Mouse (Mus musculus) right cerebral cortex, postnatal 10 days (tissue): ENCODE results near the gene Farsa.
"Not testable (repeated sequence)": the region's sequence is repeated elsewhere in the genome, so short reads cannot be mapped to it uniquely, and the experiment has no call there.

Experiments
- DNase-seq, 2 experiments: peaks; one replicate each; pipeline ENCODE4 v3.0.0; 2021; ENCODE audit warnings: low spot score in 2 of 2

Farsa gene

DNA sequence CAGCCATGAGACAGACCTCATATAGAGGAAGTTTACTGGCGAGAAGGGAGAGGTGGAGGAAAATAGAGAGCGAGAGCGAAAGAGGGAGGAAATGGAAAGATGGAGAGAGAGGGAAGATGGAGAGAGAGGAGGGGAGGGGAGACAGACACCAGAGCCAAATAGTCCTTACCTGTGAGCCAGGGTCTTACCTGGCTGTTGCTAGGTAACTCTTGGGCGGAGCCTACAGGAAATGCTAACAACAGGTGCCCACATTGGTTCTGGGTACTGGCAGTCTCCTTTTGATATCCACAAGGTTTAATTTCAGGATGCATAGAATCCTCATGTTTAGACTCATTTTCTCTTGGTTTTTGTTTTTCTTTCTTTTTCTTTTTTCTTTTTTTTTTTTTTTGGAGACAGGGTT, 16.2 kb downstream of the Farsa start:
- DNase-seq, result no peak

DNA sequence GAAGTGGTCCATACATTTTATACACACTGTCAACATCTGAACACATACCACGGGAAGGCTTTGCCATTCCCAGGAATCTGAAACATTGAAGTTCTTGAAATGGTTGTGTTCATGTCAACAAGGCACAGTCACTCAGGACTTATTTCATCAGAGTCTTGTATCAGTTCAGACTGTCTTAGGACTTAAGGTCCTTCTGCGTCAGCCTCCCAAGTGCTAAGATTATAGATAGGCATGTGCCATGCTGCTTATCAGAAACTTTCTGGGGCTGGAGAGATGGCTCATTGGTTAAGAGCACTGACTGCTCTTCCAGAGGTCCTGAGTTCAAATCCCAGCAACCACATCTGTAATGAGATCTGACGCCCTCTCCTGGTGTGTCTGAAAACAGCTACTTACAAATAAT, 17.6 kb downstream of the Farsa start:
- DNase-seq, result no peak

DNA sequence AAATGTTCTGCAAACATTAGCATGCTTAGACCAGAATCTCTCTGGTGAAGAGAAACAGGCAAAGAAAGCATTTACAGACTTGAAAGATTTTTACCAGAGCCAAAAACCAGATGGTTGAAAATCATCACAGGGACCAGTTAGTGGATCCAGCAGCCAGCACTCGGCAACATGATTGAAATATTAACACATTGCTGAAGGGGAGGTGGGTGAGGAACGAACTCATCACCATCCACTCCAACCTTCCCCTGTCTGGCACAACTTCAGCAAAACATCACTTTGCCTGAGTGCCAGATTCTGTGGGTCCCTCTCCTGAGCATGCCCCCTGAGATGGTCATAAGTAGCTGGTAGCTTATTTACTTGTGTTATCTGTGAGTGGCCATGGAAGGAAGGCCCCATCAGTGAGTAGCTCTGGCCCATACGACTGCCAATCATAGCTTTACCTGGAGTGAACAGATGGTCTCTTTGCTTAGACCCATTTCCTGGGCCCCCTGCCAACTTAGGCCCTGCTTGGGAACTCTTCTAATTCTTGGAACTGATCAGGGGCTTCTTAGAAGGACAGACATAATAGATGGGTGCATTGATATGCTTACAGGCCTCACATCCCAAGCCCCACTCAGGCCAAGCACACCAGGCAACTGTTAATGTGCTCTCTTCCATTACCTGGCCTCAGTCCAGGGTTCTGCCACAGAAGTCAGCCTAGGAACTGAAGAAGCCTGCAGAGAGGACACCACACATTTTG, 20.7 kb downstream of the Farsa start:
- DNase-seq, result no peak

DNA sequence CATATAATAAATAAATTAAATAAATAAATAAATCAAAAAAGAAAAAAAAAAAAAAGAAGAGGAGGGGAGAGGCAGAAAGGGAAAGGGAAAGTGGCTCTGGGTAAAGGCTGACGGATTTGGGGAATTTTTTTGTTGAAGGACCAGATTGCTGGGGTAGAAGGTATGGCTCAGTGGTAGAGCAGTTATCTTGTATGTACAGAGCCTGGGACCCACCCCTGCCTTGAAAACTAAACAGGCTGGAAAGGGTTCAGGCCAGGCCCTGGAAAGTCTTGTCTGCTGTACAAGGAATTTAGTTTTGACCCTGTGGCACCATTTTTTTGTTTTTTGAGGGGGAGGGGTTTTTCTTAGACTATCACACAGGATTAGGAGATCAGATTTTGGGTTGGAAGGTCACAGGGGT, 22.1 kb downstream of the Farsa start:
- no peak for DNase-seq

DNA sequence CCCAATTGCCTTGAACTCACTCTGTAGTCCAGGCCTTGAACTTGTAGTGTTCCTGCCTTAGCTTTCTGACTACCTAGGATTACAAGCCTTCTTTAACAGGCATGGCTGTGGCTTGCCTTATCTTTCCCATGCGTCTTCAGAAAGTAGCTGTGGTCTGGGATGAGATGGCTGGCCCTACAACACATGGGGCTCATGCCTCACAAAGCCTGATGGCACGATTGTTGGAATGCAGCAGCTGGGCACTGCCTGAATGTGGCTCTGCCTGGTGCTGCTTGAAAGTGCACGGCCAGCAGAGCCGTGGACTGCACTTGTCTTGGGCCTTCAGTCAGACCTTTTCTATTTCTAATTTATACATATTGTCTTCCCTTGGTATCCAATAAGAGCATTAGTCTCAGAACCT, 27.9 kb downstream of the Farsa start:
- no peak for DNase-seq

DNA sequence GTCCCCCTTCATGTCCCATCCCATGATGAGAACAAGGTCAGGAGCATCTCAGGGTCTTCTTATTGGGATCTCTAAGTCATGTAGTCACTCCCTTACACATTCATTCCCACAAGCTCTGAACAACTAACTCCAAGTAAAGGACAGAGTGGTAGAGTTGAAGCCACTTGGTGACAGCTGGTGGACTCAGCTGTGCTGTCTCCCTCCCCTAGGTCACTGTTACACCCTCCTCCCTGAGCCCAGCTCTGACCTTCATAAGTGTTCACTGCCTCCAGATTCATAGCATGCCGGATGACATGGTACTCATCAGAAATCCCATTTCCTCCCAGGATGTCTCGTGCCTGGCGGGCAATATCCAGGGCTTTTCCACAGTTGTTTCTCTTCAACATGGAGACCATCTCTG, 31.5 kb downstream of the Farsa start:
- DNase-seq, result no peak

DNA sequence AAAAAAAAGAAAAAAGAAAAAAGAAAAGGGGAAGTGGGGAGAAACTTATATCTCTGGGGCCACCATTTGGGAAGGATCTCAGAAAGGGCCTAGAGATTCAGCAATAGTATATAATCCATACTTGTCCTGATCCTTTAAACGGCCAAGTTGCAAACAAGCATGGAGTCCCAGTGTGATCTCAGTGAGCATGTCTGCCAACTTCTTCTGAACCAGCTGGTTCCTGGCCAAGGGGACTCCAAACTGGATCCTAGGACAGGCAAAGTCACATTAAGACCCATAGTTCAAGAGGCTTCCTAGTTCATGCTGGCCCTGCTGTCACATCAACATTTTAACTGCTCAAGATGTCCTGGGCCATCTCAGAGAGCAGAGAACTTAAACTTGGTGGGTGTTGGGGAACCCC, 32.4 kb downstream of the Farsa start:
- DNase-seq, result no peak

DNA sequence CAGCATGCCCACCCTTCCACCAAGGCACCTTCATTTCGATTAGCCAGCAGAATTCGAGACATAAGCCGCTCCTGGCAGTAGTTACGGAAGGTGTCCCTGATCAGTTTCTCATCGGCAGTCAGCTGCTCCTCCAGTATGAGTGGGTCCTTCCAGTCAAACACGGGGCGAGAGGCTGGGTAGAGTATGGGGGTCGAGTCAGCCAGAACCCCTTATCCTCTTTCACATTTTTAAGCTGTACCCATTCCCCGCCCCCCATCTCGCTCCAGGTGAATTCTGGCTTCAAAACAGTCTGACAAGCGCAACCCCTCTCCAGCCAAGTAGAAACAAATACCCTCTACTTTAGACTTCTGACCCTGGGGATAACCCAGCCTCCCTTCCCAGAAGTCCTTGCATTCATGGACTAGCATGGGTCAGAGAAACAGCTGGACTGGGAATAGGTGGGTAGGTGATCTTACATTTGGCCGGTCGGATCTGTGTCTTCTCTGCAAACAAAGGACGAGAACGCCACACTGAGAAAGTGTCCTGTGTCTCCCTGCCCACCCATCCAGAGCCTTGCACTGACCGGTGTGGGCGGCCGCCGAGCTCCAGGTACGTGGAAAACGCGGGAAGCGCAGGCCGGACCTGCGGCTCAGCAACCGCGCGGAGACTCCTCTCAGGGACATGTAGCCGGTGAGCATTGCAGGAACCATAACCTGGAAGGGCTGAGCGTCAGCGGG, 36.4 kb downstream of the Farsa start:
- DNase-seq, result no peak

DNA sequence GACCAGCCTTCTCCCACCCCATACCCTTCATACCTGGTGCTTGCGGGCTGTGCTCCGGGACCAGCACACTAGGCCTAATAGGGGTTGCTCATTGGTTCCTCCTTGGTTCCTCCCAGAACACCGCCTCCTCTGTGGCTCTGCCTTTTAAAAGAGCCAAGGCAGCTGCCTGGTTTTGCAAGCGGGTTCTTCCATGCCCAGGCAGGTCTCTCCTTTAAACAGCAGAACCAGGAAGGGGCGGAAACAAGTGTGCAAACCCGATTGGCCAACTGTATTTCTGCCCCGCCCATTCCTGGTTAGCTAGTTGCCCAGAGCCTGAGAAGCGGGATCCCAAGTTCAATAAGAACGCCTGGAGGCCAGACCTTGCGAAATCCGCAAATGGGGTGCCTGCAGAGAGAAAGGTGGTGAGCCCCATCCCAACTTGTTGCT, 36.9 kb downstream of the Farsa start, which contains the start of gene Gcdh:
Gene Gcdh, minus strand, starts transcription at position 213 of the 426 bp plus-strand sequence.
- peak; percentile 95 to 97 for DNase-seq

DNA sequence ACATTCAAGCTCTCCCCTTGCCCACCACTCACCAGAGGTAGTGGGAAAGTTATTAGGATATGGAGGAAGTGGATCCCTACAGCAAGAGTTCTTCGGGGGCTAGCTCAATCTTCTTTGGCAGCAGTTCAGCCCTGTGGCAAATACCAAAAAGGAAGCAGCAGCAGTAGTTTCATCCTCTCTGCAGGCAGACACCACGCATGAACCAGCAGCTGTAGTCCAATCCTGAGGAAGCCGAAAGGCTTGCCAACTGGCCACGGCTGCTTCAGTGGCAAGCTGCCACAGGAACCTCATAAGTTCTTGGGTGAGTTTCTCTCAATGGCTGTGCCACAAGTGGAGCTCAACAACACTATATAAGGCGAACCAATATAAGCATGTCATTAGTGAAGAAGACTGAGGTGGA, 39.2 kb downstream of the Farsa start:
- DNase-seq, result no peak

DNA sequence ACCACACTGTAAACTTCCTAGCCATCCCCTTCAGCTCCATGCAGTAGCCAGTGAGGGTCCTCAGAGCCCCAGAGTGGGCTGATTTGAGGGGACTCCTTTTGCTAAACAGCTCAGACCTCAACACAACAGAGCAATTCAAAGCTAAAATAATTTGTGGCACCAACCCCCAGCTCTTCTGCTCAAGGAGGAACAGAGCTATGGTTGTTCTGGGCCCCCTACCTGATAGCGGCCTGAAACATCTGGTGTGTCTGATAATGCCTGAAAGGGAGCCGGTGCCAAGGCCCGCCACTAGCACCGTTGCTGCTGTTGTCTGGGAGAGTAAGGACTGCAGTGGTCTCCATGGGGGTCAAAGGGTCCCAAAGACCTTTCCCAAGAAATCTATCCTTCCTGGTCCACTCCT, 44.3 kb downstream of the Farsa start:
- DNase-seq, result no peak

DNA sequence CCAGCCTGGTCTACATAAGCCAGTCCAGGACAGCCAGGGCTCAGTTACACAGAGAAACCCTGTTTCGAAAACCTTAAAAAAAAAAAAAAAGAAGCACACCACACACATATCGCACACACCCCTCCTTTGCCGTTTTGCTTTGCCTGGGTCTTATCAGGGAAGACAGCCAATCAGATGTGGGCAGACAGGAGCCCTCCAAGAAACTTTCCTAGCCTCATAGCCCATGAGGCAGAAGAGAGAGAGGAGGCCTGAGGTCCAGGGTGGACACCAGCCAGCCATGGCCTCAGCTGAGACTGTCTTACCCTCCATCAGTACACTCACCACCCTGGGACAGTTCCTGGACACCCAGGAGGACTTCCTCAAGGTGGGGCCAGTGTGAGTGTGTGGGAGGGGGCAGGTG, 45.0 kb downstream of the Farsa start, which contains the start of gene Klf1:
Gene Klf1, plus strand, starts transcription at position 177 of the 400 bp plus-strand sequence.
- DNase-seq, result no peak

DNA sequence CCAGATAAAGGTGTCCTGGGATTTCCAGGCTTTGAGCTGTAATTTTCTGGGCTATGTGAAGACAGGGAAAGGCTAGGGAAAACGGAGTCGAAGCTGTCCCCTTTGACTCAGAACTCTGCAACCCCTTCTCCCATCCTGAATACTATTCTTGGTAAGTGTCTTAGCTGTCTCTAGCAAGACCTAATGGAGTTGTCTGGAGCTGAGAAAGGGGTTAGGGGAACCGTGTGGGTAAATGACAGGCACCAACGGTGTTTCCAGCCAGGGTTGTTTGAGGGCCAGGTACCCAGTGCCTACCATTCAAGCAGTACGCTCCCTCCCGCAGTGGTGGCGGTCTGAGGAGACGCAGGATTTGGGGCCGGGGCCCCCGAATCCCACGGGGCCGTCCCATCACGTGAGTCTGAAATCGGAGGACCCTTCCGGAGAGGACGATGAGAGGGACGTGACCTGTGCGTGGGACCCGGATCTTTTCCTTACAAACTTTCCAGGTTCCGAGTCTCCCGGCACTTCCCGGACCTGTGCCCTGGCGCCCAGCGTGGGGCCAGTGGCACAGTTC, 45.7 kb downstream of the Farsa start:
- DNase-seq, result no peak

DNA sequence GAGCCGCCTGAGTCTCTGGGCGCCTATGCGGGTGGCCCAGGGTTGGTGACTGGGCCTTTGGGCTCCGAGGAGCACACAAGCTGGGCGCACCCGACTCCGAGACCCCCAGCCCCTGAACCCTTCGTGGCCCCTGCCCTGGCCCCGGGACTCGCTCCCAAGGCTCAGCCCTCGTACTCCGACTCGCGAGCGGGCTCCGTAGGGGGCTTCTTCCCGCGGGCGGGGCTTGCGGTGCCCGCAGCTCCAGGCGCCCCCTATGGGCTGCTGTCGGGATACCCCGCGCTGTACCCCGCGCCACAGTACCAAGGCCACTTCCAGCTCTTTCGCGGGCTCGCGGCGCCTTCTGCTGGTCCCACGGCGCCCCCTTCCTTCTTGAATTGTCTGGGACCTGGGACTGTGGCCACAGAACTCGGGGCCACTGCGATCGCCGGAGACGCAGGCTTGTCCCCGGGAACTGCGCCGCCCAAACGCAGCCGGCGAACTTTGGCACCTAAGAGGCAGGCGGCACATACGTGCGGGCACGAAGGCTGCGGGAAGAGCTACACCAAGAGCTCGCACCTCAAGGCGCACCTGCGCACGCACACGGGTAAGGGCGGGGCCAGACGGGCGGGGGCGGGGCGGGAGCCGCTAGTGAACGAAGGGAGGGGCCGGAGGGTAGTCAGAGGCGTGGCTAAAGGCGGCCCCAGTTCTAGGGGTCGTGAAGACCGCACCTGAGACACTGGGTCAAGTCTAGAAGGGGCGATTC, 46.3 kb downstream of the Farsa start:
- peak; percentile 91 for DNase-seq

DNA sequence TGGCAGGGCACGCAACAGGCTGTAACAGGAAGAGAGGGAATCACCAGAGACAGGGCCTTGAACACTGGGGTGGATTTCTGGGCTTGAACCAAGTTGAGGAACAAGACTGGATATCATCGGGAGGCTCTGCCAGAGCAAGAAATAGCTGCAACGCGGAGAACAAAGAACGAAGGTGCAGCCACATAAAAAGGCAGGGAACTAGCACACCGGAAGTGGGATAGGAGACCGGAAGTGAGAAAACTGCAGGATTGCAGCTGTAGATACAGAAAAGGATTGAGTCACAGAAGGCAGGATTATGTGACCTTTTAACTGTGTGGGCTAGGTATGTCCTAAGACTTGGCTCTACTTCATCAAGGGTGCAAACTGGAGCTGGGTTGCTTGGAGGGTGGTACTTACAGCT, 47.6 kb downstream of the Farsa start:
- DNase-seq, result no peak

DNA sequence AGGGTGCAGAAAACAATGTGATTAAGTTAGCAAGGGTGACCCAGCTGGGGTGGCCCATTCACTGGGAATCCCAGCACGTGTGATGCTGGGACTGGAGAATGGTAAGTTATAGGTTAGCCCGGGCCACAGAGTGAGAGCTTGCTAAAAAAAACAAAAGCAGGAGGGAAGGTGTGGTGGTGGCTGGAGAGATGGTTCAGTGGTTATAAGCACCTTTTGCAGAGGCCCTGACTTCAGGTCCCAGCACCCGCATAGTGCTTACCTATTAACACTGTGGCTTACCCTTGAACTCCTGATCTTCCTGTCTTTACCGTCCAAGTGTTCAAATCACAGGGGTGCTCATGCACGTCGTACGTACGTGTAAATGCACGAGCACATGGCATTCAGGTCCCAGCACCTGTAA, 50.2 kb downstream of the Farsa start:
- DNase-seq, result no peak

DNA sequence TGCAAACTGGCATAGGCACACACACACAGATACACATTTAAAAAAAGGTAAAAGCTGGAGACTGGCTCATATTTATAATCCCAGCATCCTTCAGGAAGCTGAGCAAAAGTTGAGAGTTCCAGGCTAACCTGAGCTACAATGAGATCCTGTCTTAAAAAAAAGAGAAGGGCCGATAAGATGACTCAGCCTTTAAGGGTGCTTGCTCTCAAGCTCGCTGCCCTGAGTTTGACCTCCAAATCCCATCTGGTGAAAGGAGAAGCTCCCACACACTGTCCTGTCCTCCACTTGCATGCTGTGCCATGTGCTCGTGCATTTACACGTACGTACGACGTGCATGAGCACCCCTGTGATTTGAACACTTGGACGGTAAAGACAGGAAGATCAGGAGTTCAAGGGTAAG, 50.7 kb downstream of the Farsa start:
- no peak for DNase-seq

DNA sequence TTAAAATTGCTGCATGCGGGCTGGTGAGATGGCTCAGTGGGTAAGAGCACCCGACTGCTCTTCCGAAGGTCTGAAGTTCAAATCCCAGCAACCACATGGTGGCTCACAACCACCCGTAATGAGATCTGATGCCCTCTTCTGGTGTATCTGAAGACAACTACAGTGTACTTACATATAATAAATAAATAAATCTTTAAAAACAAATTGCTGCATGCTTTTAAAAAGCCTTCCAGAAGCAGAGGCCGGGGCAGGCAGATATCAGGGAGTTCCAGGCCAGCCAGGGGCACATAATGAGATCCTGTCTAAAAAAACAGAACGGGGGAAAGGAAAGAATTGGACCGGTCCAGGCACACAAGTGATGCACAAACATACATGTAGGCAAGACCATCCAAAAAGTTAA, 51.2 kb downstream of the Farsa start:
- not testable (repeated sequence) for DNase-seq

DNA sequence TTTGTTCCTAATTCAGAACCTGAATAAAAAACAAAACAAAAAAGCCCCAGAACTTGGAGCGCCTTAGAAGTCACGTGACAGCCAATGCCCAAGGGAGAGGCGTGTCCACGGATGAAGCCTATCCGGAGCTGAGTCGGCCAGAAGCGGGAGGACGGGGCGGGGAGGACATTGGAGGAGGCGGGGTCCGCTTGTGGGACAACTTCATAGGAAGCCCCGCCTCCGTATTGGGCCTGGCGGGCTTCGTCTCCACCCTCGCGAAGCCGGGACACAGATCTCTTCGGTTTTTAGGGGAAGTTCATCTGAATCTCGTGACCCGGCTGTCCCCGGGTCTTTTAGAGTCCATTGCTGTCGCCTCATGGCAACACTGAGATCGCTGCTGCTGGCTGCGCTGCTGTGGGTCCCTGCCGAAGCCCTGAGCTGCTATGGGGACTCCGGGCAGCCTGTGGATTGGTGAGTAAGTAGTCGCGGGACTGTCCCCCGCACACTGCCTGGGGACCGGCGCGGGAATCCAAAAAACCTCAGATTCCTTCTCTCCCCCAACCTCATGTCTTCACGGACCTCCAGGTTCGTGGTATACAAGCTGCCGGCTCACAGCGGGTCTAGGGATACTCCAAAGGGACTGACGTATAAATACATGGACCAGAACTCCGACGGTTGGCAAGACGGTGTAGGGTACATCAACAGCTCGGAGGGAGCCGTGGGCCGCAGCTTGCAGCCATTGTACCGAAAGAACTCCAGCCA, 51.8 kb downstream of the Farsa start, which contains the start of gene Dnase2a:
Gene Dnase2a, plus strand, starts transcription at position 140 of the 741 bp plus-strand sequence.
- DNase-seq, result peak; percentile 92 to 94

DNA sequence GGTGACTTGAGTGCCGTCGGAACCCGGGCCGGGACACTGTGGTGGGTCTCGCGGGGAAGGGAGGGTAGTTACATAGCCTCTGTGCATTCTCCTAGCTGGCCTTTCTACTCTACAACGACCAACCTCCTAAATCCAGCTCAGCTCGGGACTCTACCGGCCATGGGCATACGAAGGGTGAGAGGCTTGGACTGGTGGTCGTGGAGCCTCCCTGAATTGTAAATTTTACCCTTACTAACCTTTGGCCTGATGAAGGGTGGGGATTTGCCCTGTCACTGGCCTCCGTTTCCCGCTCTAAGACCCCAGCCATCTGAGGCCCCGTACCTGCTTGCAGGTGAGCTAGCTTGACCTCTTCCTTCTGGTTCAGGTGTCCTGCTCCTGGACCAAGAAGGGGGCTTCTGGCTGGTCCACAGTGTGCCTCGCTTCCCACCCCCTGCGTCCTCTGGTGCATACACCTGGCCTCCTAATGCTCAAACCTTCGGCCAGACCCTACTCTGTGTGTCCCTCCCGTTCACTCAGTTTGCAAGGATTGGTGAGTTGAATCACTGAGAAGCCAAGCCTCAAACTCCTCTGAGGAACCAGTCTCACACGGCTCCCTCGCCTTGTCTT, 52.5 kb downstream of the Farsa start:
- DNase-seq, result no peak

DNA sequence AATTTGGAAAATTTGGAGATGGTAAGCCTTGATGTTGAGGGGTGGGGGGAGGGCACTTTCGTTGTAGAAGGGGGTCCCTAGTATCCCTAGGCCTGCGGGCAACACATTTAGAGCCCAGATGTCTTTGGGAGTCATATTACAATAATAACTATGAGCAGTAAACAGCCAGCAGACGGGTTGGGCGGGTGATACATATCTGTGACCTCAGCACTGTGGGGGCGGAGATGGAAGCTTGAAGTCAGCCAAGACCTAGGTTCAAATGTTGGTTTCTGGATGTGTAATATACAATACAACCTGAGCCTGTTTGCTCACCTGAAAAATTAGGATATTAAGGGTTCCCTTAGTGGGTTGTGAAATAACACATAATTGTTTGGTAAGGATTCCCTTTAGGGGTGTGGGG, 53.2 kb downstream of the Farsa start:
- no peak for DNase-seq
